Mouse (Mus musculus): ENCODE measurements at regions not wholly inside any gene's neighbourhood (a gene's known extent, or its start where the extent isn't known, plus 50 kb on each side); places are given as distances from the start of the nearest gene placed in this dataset.

GRCm38 (mm10) chr13:5931433-5931832 lies 70.2 kb downstream of the Klf6 start:
- TF ChIP-seq POLR2A (IDR thresholded peaks at IDR 0.05; ENCODE audit: control insufficient read depth, extremely low read depth, insufficient read depth, low read length, poor library complexity) = no peak
- no peak for TF ChIP-seq CTCF (IDR thresholded peaks at IDR 0.05; ENCODE audit: borderline replicate concordance, control insufficient read depth, extremely low read depth, insufficient read depth, low read length, poor library complexity)
